Mouse (Mus musculus) thymus, postnatal 4 days (tissue): ENCODE results near the gene Ly75.
A peak's percentile ranks its signal among the peaks of the same experiment; 100 is the strongest.

ENCODE experiments used
- DNase-seq: peaks from one replicate; pipeline ENCODE4 v3.0.0; 2021

Gene Ly75

DNA sequence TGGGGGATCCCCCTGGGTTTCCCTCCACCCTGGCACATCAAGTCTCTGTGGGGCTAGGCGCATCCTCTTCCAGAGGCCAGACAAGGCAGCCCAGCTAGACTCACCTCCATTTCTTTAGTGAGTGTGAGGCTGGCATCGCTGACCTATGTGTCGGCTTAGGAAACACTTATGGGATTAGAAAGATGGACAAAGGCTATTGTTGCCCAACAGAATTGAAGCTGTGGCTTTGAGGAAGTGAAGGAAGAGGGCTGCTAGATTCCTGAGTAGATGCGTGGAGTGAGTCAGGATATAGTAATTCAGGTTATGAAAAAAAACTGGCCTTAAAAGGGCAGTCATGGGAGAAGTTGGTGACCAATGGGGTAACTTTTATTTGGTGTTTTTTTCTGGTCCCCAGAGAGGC lies 13.6 kb downstream of the Ly75 start:
- no peak for DNase-seq

GRCm38 (mm10) chr2:60367871-60368270 lies 15.2 kb downstream of the Ly75 start:
- DNase-seq = no peak

GRCm38 (mm10) chr2:60367204-60367603 lies 15.9 kb downstream of the Ly75 start:
- no peak for DNase-seq

GRCm38 (mm10) chr2:60365820-60366610 lies 17.1 kb downstream of the Ly75 start:
- no peak for DNase-seq

GRCm38 (mm10) chr2:60365138-60365775 lies 17.8 kb downstream of the Ly75 start:
- DNase-seq = no peak

DNA sequence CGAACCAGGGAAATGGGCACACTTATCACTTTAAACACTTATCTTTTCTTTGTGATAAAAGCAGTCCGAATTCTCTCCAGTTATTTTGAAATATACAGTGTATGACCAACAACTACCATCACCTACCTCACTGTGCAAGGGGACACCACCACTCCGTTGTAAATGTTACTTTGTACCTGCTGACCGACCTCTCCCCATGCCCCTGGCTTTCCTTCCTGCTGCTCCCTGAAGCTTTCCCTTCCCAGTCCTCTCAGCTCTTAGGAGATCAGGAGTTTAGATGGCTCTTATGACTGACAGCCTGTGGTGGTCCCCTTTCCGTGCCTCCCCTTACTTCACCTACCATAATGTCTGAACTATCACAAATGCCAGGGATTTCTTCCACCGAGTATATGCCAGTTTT lies 21.0 kb downstream of the Ly75 start:
- DNase-seq = no peak

DNA sequence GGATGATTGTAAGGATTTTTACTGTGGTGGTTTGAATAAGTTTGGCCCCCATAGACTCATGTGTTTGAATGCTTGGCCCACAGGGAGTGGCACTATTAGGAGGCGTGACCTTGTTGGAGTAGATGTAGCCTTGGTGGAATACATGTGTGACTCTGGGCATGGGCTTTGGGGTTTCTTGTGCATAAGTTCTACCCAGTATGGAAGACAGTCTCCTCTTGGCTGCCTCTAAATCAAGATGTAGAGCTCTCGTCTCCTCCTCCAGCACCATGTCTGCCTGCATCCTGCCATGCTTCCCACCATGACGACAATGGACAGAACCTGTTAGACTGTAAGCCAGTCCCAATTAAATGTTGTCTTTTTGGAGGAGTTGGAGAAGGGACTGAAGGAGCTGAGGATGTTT lies 23.3 kb downstream of the Ly75 start:
- no peak for DNase-seq

DNA sequence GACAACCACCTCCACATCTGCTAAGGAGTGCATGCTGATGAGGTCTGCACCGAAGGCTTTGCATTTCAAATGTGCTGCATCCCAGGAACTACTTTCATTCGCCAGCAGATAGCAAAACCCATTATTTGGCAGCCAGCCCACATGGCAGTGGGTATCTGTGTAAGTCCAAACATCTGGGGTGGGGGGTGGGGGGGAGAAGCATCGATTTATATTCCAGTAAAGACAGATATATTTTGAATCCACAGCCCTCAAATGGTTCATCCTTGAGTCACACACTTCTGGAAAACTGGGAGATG lies 27.8 kb downstream of the Ly75 start:
- DNase-seq = no peak

DNA sequence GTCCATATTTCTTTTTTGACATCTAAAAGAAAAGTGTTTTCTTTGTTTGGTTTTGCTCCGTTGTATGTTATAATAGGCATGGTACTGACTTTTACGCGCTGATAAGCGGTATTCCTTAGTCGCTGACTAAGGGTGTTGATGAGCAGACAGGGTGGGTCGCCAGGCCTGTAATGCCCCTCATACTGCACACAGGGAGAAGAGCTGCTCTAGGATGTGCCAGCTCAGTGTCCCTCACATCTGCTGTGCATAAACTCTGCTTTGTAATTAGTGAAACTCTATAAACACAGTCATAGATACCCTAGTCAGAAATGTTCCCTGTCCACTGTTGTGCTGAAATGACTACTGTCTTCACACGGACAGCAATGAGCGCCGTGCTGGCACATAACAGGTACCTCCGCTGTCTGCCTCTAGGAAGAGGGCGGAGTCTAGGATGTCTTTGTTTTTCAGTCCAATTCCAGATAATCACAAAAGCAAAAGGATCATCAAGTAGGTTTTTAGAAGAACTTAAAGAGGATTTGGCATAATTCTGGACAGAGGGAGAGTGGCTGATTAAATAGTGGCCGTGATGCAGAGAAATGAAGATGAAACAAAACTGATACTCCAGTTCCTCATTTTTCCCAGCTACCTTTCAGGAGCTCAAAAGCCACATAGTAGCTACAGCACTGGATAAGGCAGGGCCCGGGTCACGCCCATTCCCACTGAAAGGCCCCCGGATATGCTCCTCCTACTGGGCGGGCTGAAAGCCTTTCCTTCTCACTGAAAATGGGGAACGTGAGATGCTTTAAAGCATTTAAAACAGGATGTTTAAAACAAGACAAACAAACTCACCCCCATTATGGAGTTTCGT lies 28.3 kb downstream of the Ly75 start:
- DNase-seq = no peak

DNA sequence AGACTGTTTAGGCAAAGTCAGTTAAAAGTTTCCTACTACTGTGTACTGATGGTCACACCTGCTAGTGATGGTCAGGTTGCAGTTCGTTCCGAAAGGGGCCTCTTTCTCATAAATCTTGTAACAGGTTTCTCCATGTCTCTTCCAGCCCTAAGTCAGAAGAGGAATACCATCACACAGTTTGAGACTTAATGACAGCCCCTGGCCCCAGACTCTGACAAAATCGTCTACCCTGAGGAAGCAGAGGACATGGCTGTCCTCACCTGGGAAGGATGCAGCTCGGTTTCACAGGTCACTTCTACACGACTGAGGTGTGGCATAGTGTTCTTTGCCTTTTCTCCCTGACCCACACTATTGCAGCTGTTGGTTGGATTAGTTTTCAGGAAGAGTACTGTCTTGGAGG lies 30.8 kb downstream of the Ly75 start:
- no peak for DNase-seq

DNA sequence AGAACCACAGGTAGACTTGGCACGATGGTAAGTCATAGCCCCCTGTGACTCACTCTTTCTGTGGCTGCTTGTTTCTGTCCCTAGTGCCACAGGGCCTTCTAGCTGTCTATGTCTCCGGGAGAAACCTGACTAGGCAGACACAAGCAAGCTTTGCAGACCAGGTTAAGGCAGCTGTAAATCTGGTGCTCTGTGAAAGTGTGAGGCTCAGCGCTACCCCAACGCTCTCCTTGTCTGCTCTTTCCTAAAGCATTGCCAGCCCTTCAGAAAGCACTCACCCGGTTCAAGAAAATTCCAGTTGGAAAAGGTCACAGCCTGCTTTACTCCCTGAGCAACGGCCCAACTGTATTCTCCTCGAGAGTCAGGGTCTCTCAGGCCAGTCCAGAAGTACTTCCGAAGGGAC lies 31.3 kb downstream of the Ly75 start:
- DNase-seq = no peak

DNA sequence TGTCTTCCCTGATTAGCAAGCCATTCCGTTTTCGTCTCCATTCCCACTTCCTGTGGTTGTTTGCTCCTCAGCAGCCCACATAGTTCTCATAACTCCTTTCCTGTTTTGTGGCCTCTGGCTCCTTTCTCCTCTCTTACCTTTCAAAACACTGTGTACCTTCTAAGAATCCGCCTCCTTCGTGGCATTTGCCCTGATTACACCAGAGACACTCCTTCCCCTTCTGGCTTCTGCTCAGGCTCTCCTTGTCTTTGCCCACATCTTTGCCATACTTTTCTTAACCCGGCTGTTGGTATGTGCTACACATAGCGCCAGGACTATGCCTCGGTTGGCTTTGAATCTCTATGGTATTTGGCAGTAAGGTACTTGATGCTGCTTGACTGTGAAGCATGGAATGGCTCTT lies 35.2 kb downstream of the Ly75 start:
- no peak for DNase-seq

DNA sequence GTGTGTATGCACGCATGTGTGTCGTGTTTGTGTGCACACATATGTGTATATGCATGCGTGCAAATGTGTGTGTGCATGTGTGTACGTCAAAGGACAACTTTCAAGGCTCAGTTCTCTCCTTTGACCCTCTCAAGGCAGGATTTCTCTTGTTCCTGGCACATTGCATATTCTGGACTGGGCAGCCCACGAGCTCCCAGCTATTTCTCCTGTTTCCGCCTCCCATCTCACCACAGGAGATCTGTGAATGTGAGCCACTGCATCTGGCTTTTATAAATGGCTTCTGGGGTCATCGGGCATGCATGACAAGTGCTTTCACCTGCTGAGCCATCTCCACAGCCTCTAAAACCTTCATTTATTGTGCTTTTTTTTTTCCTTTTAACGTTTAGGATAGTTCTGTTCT lies 36.6 kb downstream of the Ly75 start:
- no peak for DNase-seq

GRCm38 (mm10) chr2:60345717-60346116 lies 37.4 kb downstream of the Ly75 start:
- DNase-seq = no peak

DNA sequence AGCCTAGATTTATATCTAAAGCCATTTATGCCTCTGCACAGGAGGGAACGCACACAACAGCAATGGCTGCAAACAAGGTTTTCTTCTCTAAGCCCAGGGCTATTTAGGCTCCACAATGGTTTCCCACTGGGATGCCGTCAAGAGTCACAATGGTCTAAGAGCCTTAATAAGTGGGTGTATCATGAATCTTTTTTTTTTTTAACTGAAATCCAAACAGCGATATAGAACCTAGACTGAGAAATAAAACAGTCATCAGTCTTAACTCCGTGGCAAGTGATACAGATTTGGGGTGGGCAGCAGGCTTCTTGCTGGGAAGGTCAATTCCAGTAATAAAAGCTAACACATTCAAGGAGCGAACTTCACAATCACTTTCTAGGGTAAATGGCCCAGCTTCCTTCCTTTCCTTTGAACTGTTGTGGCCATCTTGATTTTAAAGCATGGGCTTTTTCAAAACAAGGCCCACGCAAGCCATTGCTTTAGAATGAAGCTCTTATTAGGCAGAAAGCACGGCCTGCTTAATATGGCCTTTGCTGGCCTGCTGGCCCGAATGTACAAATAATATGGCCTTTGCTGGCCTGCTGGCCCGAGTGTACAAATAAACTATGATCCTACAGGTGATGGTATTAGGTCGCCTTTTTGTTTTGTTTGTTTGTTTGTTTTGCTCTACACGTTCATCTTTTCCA lies 39.4 kb downstream of the Ly75 start:
- DNase-seq = no peak

DNA sequence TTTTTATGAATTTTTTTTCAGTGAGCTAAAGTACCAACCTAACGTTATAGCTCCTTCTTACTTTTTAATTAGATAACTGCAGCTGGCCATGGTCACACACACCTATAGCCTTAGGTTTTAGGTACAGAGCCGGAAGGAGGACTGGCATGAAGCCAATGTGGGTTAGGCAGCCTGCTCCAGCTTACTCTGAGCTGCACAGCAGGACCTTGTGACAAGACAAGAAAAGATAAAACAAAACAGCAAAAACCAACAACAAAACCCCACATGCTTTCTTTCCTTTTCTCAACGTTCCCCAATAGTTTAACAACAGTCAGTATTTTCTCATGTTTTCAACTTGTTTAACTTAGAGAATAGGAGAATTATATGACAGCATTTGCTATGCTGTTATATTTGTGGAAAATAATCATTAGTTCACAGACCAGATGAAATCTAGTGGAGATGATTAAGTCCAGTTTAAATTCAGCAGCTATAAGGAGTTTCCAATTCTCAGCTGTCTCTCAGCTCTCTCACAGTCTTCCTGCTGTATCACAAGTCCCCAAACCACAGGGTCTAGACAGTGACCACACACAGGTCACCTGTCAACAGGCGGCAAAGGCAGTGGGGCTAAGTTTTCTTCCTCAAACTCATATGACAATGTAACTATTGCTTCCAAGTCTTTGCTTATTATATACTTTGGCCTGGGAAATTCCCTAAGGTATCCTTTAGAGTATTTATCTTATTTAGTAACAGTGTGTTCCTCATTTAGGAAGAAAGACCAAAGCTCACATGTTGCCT lies 40.8 kb downstream of the Ly75 start:
- no peak for DNase-seq

DNA sequence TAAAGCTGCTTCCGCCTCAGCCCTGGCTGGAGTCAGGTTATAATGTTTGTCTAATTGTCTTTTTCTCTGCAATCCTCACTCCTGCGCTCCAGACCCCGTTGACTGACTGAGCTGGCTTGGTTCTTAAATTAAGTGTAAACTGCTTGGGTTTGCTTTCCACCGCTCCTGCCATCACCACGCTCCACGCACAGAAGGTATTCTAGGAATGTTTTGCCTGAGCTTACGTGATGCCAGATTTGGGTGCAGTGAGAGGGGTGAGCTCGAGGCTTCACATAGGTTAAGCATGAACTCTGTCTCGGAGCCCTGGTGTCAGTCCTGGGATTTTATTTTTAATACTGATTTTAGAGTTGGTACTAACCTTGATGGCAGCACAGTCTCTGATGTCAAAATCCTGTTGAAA lies 45.2 kb downstream of the Ly75 start:
- DNase-seq = no peak

GRCm38 (mm10) chr2:60328641-60329040 lies 54.5 kb downstream of the Ly75 start:
- no peak for DNase-seq

DNA sequence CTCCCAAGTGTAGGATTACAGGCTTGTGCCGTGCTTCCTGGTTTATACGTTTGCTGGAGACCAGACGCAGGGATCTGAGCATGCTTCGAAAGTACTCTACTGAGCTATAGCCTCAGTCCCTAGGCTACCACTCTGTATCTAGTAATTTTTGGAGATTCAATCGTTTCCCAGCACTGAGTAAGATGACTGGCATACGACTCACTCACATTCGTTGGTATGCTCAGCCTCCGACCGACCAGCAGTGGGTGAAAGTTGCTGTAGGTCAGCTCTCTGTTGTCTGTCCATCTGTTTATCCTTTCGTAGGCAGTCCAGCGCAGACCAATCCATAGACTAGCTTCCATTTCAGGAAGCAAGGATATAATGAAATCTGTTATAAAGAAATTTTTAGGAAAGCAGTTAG lies 55.5 kb downstream of the Ly75 start:
- no peak for DNase-seq

DNA sequence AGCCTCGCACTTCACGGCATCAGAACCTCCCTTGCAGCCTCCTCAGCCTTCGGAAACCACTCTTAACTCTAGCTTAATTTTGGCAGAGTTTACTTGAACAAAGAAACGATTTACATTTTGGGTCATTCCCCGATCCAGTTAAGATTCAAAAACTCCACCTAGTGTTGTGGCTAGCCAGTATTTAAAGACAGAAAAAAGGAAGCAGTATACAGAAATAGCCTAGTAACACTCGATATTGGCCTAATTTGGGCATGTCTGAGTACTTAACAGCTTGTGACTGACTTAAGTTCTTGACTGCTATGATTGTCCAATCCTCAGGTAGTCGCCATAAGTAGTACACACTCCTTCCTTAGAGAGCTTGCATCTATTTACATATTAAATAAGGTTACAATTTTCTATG lies 56.2 kb downstream of the Ly75 start:
- no peak for DNase-seq

DNA sequence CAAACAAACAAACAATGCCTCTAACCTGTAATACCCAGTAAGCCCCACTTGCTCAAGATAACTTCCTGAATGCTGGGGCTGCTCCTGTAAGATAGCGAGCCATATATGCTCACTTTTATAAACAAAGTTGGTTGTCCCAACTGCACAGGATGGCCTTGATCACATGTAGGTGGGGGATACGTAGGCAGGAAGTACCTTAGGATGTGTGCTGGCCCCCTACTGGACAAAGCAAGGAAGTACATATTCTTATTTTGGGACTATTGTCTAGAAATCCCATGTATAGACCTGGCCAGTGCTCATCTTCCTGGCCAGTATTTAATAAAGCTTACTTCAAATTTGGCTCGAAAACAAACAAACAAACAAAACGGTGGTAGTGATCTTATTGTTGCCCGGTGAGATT lies 59.7 kb downstream of the Ly75 start:
- peak; percentile 18 for DNase-seq

DNA sequence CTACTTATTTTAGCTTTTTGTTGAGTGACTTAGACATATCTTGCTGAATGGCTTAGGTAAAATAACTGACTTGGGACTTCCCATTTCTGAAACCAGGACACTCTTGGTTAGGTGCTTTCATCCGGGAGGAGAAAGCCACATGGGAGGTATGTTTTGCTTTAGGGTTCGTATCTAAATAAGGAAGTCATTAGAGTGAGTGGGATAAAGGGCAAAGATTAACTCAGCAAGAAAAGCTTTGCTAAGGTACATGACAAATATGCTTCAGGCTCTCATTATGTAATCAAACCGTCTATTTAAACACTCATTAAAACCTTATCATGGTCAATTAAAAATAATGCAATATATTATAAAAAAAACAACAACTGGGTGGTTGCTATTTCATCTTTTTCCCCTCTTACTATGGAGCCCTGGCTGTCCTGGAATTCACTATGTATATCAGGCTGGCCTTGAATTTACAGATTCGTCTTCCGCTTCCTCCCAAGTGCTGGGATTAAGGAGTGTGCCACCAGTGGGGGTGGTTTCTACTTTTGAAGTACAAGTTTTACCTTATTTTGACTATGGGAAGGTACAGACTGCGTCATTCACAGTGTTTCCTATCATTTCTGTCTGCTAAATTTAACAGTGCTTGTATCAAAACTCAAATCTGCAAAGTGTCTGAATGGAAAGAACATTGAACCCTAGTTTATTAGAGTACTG lies 60.9 kb downstream of the Ly75 start:
- DNase-seq = no peak
